Mouse (Mus musculus): ENCODE results near the gene Bmp8a. TPM values are rescaled to one million over a fixed set of nuclear protein-coding genes. Genes with fewer than 3 reads are reported as not detected.
A peak's percentile ranks its signal among the peaks of the same experiment; 100 is the strongest.
"Not testable (repeated sequence)": the region's sequence is repeated elsewhere in the genome, so short reads cannot be mapped to it uniquely, and the experiment has no call there.

The Bmp8a gene
- not detected in 2 replicates for total RNA-seq (2017)

- ATAC-seq (replicated peaks; ENCODE audit: low read depth, poor library complexity, severe bottlenecking): peak; percentile 90
These were observed at the start of gene Bmp8a for GRCm38 (mm10) chr4:123342642-123343470. TSS of gene Bmp8a (minus strand) at chr4:123343252.

- ATAC-seq (replicated peaks; ENCODE audit: low read depth, poor library complexity, severe bottlenecking): peak; percentile 63; the same call in 1 of the 2 replicates
These were observed 49.1 kb upstream of the Bmp8a start for GRCm38 (mm10) chr4:123392187-123392586.

- ATAC-seq (replicated peaks; ENCODE audit: low read depth, poor library complexity, severe bottlenecking): no peak
These were observed 42.0 kb upstream of the Bmp8a start for GRCm38 (mm10) chr4:123385028-123385427.

- no peak for ATAC-seq (replicated peaks; ENCODE audit: low read depth, poor library complexity, severe bottlenecking)
These were observed 40.1 kb upstream of the Bmp8a start for GRCm38 (mm10) chr4:123383173-123383572.

GRCm38 (mm10) chr4:123382051-123382450, 39.0 kb upstream of the Bmp8a start:
- no peak for ATAC-seq (replicated peaks; ENCODE audit: low read depth, poor library complexity, severe bottlenecking)

GRCm38 (mm10) chr4:123381598-123381997, 38.5 kb upstream of the Bmp8a start:
- no peak for ATAC-seq (replicated peaks; ENCODE audit: low read depth, poor library complexity, severe bottlenecking)

GRCm38 (mm10) chr4:123376031-123376430, 33.0 kb upstream of the Bmp8a start:
- no peak for ATAC-seq (replicated peaks; ENCODE audit: low read depth, poor library complexity, severe bottlenecking)

- no peak for ATAC-seq (replicated peaks; ENCODE audit: low read depth, poor library complexity, severe bottlenecking)
These were observed 31.4 kb upstream of the Bmp8a start for GRCm38 (mm10) chr4:123374316-123375008.

GRCm38 (mm10) chr4:123363555-123363954, 20.5 kb upstream of the Bmp8a start:
- no peak for ATAC-seq (replicated peaks; ENCODE audit: low read depth, poor library complexity, severe bottlenecking)

- no peak for ATAC-seq (replicated peaks; ENCODE audit: low read depth, poor library complexity, severe bottlenecking)
These were observed 17.7 kb upstream of the Bmp8a start for GRCm38 (mm10) chr4:123360771-123361170.

- no peak for ATAC-seq (replicated peaks; ENCODE audit: low read depth, poor library complexity, severe bottlenecking)
These were observed 15.6 kb upstream of the Bmp8a start for GRCm38 (mm10) chr4:123358613-123359012.

- no peak for ATAC-seq (replicated peaks; ENCODE audit: low read depth, poor library complexity, severe bottlenecking)
These were observed 12.9 kb upstream of the Bmp8a start for GRCm38 (mm10) chr4:123355941-123356340.

GRCm38 (mm10) chr4:123353271-123353877, 10.3 kb upstream of the Bmp8a start:
- ATAC-seq (replicated peaks; ENCODE audit: low read depth, poor library complexity, severe bottlenecking): 0 out of 2 replicates have a peak, but pooled peaks have one; percentile 50

GRCm38 (mm10) chr4:123343471-123343789, 378 bp upstream of the Bmp8a start:
- peak; percentile 16; the same call in 1 of the 2 replicates for ATAC-seq (replicated peaks; ENCODE audit: low read depth, poor library complexity, severe bottlenecking)

- peak; percentile 17; the same call in 1 of the 2 replicates for ATAC-seq (replicated peaks; ENCODE audit: low read depth, poor library complexity, severe bottlenecking)
These were observed 886 bp downstream of the Bmp8a start for GRCm38 (mm10) chr4:123342091-123342641.

- no peak for ATAC-seq (replicated peaks; ENCODE audit: low read depth, poor library complexity, severe bottlenecking)
These were observed 2.8 kb downstream of the Bmp8a start for GRCm38 (mm10) chr4:123340232-123340631.

- ATAC-seq (replicated peaks; ENCODE audit: low read depth, poor library complexity, severe bottlenecking): no peak
These were observed 5.4 kb downstream of the Bmp8a start for GRCm38 (mm10) chr4:123337693-123338092.

GRCm38 (mm10) chr4:123335796-123336585, 7.1 kb downstream of the Bmp8a start:
- no peak for ATAC-seq (replicated peaks; ENCODE audit: low read depth, poor library complexity, severe bottlenecking)

- not testable (repeated sequence) for ATAC-seq (replicated peaks; ENCODE audit: low read depth, poor library complexity, severe bottlenecking)
These were observed 7.8 kb downstream of the Bmp8a start for GRCm38 (mm10) chr4:123335244-123335643.

- ATAC-seq (replicated peaks; ENCODE audit: low read depth, poor library complexity, severe bottlenecking): no peak
These were observed 8.9 kb downstream of the Bmp8a start for GRCm38 (mm10) chr4:123334177-123334576.

Data from common myeloid progenitor, adult 5-6 weeks (primary cell).